Mouse (Mus musculus): Measurements from ENCODE around the gene Npy4r. TPM values are rescaled to one million over a fixed set of nuclear protein-coding genes. Genes with fewer than 3 reads are reported as not detected.

Gene Npy4r
- polyA plus RNA-seq, 1 experiment = not detected

DNA sequence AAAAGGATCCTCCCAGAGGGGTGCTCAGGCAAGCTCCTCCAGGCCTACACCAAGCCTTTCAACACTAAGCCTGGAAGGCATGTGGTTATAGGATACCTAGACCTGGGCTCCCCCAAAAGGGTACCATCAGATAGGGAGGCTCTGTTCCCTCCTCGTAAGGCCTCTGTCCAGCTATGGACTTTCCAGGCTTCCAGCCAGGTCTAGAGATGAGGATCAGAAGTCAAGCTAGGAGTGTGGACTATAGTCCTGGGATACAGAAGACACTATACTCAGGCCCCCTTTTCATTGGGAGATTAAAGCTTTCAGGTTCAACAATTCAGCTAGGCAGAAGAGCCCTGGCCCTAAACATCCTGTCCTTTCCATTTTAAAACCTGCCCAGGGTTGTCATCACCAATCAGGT lies 30.8 kb upstream of the Npy4r start:
- no peak overlapping the region for H3K27ac ChIP-seq (ENCODE audit: control insufficient read depth, insufficient read depth, low read depth, low read length, poor library complexity)
- no peak overlapping the region for H3K4me3 ChIP-seq (replicated peaks; ENCODE audit: control insufficient read depth, low read depth, low read length)
- TF ChIP-seq CTCF (IDR thresholded peaks at IDR 0.05; ENCODE audit: control insufficient read depth, insufficient read depth, low read length) (no peak), POLR2A (IDR thresholded peaks at IDR 0.05; ENCODE audit: borderline replicate concordance, control insufficient read depth, low read depth, low read length) (no peak)
- 89% methylated on average over 1 of the region's 1 CpGs for WGBS
- no peaks in the 10 kb centered on the region for H3K4me1 ChIP-seq (ENCODE audit: control insufficient read depth, insufficient read depth, low read length)

- Histone ChIP-seq H3K4me1 (ENCODE audit: control insufficient read depth, insufficient read depth, low read length) (no peaks in the 10 kb centered on the region), H3K27ac (ENCODE audit: control insufficient read depth, insufficient read depth, low read depth, low read length, poor library complexity) (no peak overlapping the region), H3K4me3 (replicated peaks; ENCODE audit: control insufficient read depth, low read depth, low read length) (no peak overlapping the region)
- WGBS = 87% methylated on average over 3 of the region's 3 CpGs
- TF ChIP-seq POLR2A (IDR thresholded peaks at IDR 0.05; ENCODE audit: borderline replicate concordance, control insufficient read depth, low read depth, low read length) (no peak), CTCF (IDR thresholded peaks at IDR 0.05; ENCODE audit: control insufficient read depth, insufficient read depth, low read length) (no peak)
Observed at GRCm38 (mm10) chr14:34179351-34179750, 27.1 kb upstream of the Npy4r start.

- no peak overlapping the region for H3K4me3 ChIP-seq (replicated peaks; ENCODE audit: control insufficient read depth, low read depth, low read length)
- 80% methylated on average over 3 of the region's 3 CpGs for WGBS
- no peaks in the 10 kb centered on the region for H3K4me1 ChIP-seq (ENCODE audit: control insufficient read depth, insufficient read depth, low read length)
- TF ChIP-seq POLR2A (IDR thresholded peaks at IDR 0.05; ENCODE audit: borderline replicate concordance, control insufficient read depth, low read depth, low read length) = no peak
- TF ChIP-seq CTCF (IDR thresholded peaks at IDR 0.05; ENCODE audit: control insufficient read depth, insufficient read depth, low read length) = no peak
- no peak overlapping the region for H3K27ac ChIP-seq (ENCODE audit: control insufficient read depth, insufficient read depth, low read depth, low read length, poor library complexity)
Observed at GRCm38 (mm10) chr14:34171107-34171506, 18.8 kb upstream of the Npy4r start.

DNA sequence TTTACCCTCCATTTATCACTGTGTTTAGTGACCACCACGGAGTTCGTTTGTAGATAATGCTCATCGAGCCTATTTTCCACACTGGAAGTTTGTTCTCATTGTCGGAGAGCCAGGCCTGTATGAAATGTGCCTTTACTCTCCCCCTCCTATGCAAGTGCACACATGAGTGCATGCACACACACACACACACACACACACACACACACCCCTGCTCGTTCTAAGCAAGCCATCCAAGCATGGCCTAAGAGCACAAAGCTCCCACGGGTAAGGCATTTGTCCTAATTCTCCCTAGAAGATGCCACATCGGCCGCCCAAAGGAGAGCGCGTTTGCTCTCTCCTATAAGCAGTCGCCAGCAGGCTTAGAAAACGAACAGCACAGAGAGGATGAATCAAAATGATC lies 3.5 kb upstream of the Npy4r start:
- H3K4me3 ChIP-seq (replicated peaks; ENCODE audit: control insufficient read depth, low read depth, low read length) = no peak overlapping the region
- no peak for TF ChIP-seq POLR2A (IDR thresholded peaks at IDR 0.05; ENCODE audit: borderline replicate concordance, control insufficient read depth, low read depth, low read length)
- TF ChIP-seq CTCF (IDR thresholded peaks at IDR 0.05; ENCODE audit: control insufficient read depth, insufficient read depth, low read length) = no peak
- H3K27ac ChIP-seq (ENCODE audit: control insufficient read depth, insufficient read depth, low read depth, low read length, poor library complexity) = no peak overlapping the region
- WGBS = 75% methylated on average over 12 of the region's 12 CpGs
- no peaks in the 10 kb centered on the region for H3K4me1 ChIP-seq (ENCODE audit: control insufficient read depth, insufficient read depth, low read length)

- H3K4me1 ChIP-seq (ENCODE audit: control insufficient read depth, insufficient read depth, low read length) = no peaks in the 10 kb centered on the region
- H3K4me3 ChIP-seq (replicated peaks; ENCODE audit: control insufficient read depth, low read depth, low read length) = no peak overlapping the region
- 51% methylated on average over 9 of the region's 9 CpGs for WGBS
- no peak for TF ChIP-seq POLR2A (IDR thresholded peaks at IDR 0.05; ENCODE audit: borderline replicate concordance, control insufficient read depth, low read depth, low read length)
- TF ChIP-seq CTCF (IDR thresholded peaks at IDR 0.05; ENCODE audit: control insufficient read depth, insufficient read depth, low read length) = peak; percentile 52
- H3K27ac ChIP-seq (ENCODE audit: control insufficient read depth, insufficient read depth, low read depth, low read length, poor library complexity) = no peak overlapping the region
Observed at GRCm38 (mm10) chr14:34154601-34155337, 2.5 kb upstream of the Npy4r start.

DNA sequence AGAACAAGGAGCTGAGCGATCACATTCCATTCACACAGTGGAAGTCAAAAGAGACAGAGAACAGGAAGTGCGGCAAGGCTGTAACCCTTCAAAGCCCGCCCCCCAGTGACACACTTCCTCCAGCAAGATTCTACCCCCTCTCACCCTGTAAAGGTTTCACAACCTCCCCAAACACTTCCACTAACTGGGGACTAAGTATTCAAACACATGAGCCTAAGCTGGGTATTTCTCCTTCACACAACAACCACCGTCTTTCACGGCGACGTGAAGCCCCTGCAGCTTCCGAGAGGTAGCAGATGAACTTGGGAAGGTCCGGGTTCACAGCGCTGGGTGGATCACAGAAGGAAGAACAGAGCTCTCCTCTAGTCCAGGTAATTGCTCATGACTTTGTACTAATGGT lies 9.4 kb downstream of the Npy4r start:
- Histone ChIP-seq H3K4me3 (replicated peaks; ENCODE audit: control insufficient read depth, low read depth, low read length) (no peak overlapping the region), H3K27ac (ENCODE audit: control insufficient read depth, insufficient read depth, low read depth, low read length, poor library complexity) (no peak overlapping the region), H3K4me1 (ENCODE audit: control insufficient read depth, insufficient read depth, low read length) (no peaks in the 10 kb centered on the region)
- WGBS = 88% methylated on average over 10 of the region's 10 CpGs
- TF ChIP-seq POLR2A (IDR thresholded peaks at IDR 0.05; ENCODE audit: borderline replicate concordance, control insufficient read depth, low read depth, low read length) = no peak
- no peak for TF ChIP-seq CTCF (IDR thresholded peaks at IDR 0.05; ENCODE audit: control insufficient read depth, insufficient read depth, low read length)

DNA sequence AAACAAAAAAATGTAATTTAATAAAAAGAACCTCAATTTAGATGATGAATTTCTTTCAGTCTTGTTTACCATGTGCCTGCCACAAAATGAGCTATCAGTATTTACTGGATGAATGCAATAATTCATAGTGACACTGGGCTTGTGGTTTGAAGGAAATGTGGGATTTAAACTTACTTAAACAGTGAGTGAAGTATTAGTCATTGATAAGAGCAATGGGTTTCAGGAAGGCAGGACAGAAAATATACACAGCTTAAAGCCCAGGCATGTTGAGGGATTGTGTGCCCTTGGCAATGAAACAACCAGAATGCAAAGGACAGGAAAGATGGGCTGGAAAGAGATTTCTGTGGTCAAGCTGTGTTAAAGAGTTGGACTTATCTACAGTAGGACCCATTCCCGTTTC lies 10.0 kb downstream of the Npy4r start:
- H3K27ac ChIP-seq (ENCODE audit: control insufficient read depth, insufficient read depth, low read depth, low read length, poor library complexity) = no peak overlapping the region
- 61% methylated on average over 1 of the region's 1 CpGs for WGBS
- H3K4me1 ChIP-seq (ENCODE audit: control insufficient read depth, insufficient read depth, low read length) = no peaks in the 10 kb centered on the region
- H3K4me3 ChIP-seq (replicated peaks; ENCODE audit: control insufficient read depth, low read depth, low read length) = no peak overlapping the region
- TF ChIP-seq CTCF (IDR thresholded peaks at IDR 0.05; ENCODE audit: control insufficient read depth, insufficient read depth, low read length) (no peak), POLR2A (IDR thresholded peaks at IDR 0.05; ENCODE audit: borderline replicate concordance, control insufficient read depth, low read depth, low read length) (no peak)

DNA sequence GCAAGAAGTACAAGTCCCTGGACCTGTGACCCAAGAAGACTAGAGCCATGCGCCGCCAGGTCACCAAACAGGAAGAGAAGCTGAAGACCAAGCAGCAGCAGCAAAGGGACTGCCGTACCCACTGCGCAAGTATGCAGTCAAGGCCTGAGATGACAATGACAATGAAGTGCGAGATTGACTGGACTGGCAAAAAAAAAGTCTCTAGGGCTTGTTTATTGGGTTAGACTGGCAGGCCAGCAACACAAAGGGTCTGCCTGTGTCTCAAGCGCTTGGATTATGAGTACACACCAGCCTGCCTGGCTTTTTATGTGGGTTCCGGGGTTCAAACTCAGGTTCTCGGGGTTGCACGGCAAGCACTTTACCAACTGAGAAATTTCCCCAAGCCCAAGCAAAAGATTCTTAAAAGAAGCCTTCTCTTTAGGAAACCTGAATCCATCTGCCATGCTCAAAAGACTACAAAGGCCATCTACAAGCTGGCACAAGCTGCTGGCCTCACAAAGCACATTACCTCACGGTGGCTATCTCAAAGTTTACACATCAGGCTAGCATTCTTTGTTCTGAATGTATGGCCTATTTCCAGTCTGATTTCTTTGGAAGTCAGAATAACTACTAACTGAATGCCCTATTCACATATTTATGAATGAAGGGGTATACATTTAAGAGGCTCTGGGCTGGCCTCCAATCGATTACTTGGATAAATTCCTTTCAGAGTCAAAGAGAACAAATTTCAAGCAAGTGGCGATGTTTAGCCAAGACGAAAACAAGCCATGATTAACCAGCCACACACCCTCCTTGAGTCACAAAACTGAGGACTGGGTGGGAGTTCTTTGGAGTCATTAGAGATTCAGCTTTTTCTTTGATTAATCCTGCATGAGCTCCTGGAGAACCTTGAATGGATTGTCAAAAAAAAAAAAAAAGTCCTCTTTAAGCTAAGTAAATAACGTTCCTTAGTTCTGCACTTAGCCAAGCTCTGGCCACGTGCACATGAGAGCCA lies 12.3 kb downstream of the Npy4r start:
- Histone ChIP-seq H3K27ac (ENCODE audit: control insufficient read depth, insufficient read depth, low read depth, low read length, poor library complexity) (no peak overlapping the region), H3K4me3 (replicated peaks; ENCODE audit: control insufficient read depth, low read depth, low read length) (no peak overlapping the region), H3K4me1 (ENCODE audit: control insufficient read depth, insufficient read depth, low read length) (no peaks in the 10 kb centered on the region)
- 85% methylated on average over 15 of the region's 15 CpGs for WGBS
- TF ChIP-seq POLR2A (IDR thresholded peaks at IDR 0.05; ENCODE audit: borderline replicate concordance, control insufficient read depth, low read depth, low read length) = no peak
- TF ChIP-seq CTCF (IDR thresholded peaks at IDR 0.05; ENCODE audit: control insufficient read depth, insufficient read depth, low read length) = no peak

Measured in bone marrow, adult 2 months (tissue).